Mouse (Mus musculus) midbrain, embryonic 10.5 days (tissue): Measurements from ENCODE around the gene Nrg4. TPM values are rescaled to one million over a fixed set of nuclear protein-coding genes. Genes with fewer than 3 reads are reported as not detected.
"Not testable (repeated sequence)": the region's sequence is repeated elsewhere in the genome, so short reads cannot be mapped to it uniquely, and the experiment has no call there.

Source experiments
- DNase-seq: peaks from one replicate; pipeline ENCODE4 v3.0.0-alpha.2; 2017; ENCODE audit warnings: low spot score
- H3K27ac ChIP-seq: fragments of 300-500 bp; sonication (generic); replicated peaks from 2 replicates; pipeline ENCODE4 v1.5.1; 2016; ENCODE audit warnings: mild to moderate bottlenecking
- H3K27me3 ChIP-seq: fragments of 300-500 bp; sonication (generic); 2 replicates; pipeline ENCODE4 v1.6.1; 2016; ENCODE audit warnings: low read depth, mild to moderate bottlenecking; ENCODE audit not compliant: poor library complexity, severe bottlenecking
- H3K36me3 ChIP-seq: fragments of 300-500 bp; sonication (generic); 2 replicates; pipeline ENCODE4 v1.6.1; 2016; ENCODE audit warnings: mild to moderate bottlenecking, moderate library complexity
- H3K4me1 ChIP-seq: fragments of 300-500 bp; sonication (generic); 2 replicates; pipeline ENCODE4 v1.6.1; 2016
- H3K4me3 ChIP-seq: fragments of 300-500 bp; sonication (generic); 2 replicates; pipeline ENCODE4 v1.5.1; 2016; ENCODE audit warnings: mild to moderate bottlenecking, moderate library complexity
- H3K9me3 ChIP-seq: fragments of 300-500 bp; sonication (generic); replicated peaks from 2 replicates; pipeline ENCODE4 v1.6.1; 2016; ENCODE audit warnings: mild to moderate bottlenecking
- WGBS: fragments of 180-500 bp; shearing (Covaris S2); methylation state at CpG from one replicate; pipeline ENCODE4 v1.1.7; 2016; 5-methylcytosine and 5-hydroxymethylcytosine counted together
- polyA plus RNA-seq: library from polyadenylated mRNA; unstranded; fragments of >200 nt; fragmentation: Nextera tagmentation; extraction: Ambion mirVana; gene quantifications from 2 replicates; pipeline ENCODE4 v1.2.1, GENCODE M21; 2016

The Nrg4 gene
- polyA plus RNA-seq, 1 experiment from 2014 or later: 1.0 TPM

DNA sequence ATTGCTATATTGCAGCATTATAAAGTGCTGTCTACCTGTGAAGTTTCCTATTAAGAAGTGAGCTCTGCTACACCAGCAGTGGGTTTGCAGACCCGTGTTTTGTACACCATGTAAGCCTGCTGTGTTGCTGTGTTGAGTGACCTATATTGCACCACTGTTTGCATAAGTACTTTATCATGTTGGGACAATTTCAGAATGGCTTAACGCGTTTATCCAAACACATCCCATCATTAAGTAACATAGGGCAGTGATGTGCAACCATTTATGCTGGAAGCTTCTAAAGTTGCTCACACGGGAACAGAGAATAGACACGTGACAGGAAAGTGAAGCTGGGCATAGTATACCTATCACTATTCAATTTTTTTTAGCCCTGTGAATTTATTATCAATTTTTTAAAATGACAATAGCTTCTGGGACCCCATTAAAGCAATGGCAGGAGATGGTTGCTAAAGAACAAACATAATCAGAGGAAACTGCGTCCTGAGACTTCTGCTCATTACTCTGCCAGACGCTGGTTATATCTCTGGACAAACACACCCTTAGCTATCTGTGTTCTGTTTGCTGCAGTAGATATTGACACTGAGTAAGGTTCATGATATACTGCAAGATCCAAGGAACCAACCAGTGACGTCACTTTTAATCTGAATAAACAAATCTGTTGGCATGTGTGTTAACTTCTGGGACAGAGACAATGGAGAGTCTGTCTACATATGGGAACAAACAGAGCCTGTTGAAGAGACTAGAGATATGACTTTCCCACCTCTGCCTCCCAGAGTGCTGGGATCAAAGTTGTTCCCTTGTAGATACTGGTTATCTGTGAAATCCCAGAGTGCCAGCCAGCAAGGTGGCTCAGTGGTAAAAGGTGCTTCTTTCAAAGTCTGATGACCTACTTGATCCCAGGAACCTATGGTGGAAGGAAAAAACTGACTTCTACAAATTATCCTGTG, 62.0 kb downstream of the Nrg4 start:
- H3K4me3 ChIP-seq: no peak overlapping the region
- no peak for DNase-seq
- no peaks in the 10 kb centered on the region for H3K9me3 ChIP-seq
- no peaks in the 10 kb centered on the region for H3K4me1 ChIP-seq
- H3K36me3 ChIP-seq: no peaks in the 10 kb centered on the region
- H3K27ac ChIP-seq: no peak overlapping the region
- no peaks in the 10 kb centered on the region for H3K27me3 ChIP-seq
- WGBS: 82% methylated on average over 8 of the region's 8 CpGs

GRCm38 (mm10) chr9:55259741-55260140, 66.9 kb downstream of the Nrg4 start:
- Histone ChIP-seq H3K4me1 (no peaks in the 10 kb centered on the region), H3K36me3 (no peaks in the 10 kb centered on the region), H3K9me3 (no peaks in the 10 kb centered on the region), H3K4me3 (no peak overlapping the region), H3K27ac (no peak overlapping the region), H3K27me3 (no peaks in the 10 kb centered on the region)
- no peak for DNase-seq
- 88% methylated on average over 6 of the region's 6 CpGs for WGBS

- Histone ChIP-seq H3K4me1 (no peaks in the 10 kb centered on the region), H3K9me3 (no peaks in the 10 kb centered on the region), H3K27ac (no peak overlapping the region), H3K36me3 (no peaks in the 10 kb centered on the region), H3K27me3 (no peaks in the 10 kb centered on the region), H3K4me3 (no peak overlapping the region)
- WGBS: 96% methylated on average over 2 of the region's 2 CpGs
- DNase-seq: no peak
These were observed 69.5 kb downstream of the Nrg4 start for GRCm38 (mm10) chr9:55257105-55257504.

DNA sequence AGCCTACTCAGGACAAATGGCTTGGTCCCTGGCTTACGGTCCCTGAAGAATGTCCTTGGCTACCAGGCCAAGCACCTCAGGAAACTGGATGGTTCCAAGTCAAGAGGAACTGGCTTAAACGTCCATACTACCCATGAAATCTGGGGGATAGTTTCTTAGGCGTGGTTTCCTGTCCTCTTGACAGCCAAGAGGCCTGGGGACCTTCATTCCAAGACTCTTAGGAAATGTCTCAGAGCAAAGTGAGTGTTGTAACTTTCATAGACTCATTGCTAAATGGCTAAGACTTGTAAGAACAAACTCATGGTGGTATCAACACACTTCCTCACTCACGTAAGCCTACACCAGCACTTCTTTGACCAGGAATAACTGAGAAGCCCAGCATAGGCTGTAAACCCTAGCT, 71.0 kb downstream of the Nrg4 start:
- no peaks in the 10 kb centered on the region for H3K4me1 ChIP-seq
- H3K27ac ChIP-seq: no peak overlapping the region
- no peak overlapping the region for H3K4me3 ChIP-seq
- no peaks in the 10 kb centered on the region for H3K36me3 ChIP-seq
- 70% methylated on average over 4 of the region's 4 CpGs for WGBS
- H3K9me3 ChIP-seq: no peaks in the 10 kb centered on the region
- DNase-seq: no peak
- no peaks in the 10 kb centered on the region for H3K27me3 ChIP-seq

GRCm38 (mm10) chr9:55255056-55255455, 71.6 kb downstream of the Nrg4 start:
- 93% methylated on average over 5 of the region's 5 CpGs for WGBS
- Histone ChIP-seq H3K4me3 (no peak overlapping the region), H3K9me3 (no peaks in the 10 kb centered on the region)

DNA sequence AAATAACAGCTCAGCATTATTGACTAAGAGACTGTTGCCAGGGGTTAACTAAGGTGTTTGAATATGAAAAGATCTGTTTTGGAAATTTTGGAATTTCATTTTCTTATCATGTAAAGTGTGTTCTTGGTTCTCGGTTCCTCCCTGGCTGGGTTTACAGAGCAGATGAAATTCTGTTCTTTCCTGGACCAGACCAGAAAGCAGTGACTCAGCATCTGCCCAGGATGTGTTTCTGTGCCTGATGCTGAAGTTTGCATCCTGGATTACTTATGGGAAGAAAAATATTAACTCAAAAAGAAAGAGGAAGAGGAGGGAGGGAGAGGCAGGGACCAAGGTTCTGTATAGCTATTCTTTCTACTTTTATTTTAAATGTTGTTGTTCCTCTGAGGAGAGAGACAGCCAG, 72.8 kb downstream of the Nrg4 start:
- Histone ChIP-seq H3K36me3 (no peaks in the 10 kb centered on the region), H3K27me3 (no peaks in the 10 kb centered on the region), H3K4me1 (no peaks in the 10 kb centered on the region; the same call in 1 of the 2 replicates), H3K9me3 (no peaks in the 10 kb centered on the region), H3K27ac (no peak overlapping the region), H3K4me3 (no peak overlapping the region)
- no peak for DNase-seq
- WGBS: 85% methylated on average over 1 of the region's 1 CpGs

More at GRCm38 (mm10) chr9:55255056-55255455, 71.6 kb downstream of the Nrg4 start:
- no peaks in the 10 kb centered on the region for H3K36me3 ChIP-seq
- H3K27ac ChIP-seq: no peak overlapping the region
- H3K4me1 ChIP-seq: no peaks in the 10 kb centered on the region
- no peak for DNase-seq
- H3K27me3 ChIP-seq: no peaks in the 10 kb centered on the region

DNA sequence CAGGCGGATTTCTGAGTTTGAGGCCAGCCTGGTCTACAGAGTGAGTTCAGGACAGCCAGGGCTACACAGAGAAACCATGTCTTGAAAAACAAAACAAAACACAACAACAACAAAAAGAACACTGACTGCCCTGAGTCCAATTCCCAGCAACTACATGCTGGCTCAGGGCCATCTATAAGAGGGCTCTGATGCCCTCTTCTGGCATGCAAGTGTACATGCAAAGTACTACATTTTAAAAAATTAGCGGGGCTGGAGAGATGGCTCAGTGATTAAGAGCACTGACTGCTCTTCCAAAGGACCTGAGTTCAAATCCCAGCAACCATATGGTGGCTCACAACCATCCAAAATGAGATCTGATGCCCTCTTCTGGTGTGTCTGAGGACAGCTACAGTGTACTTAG, 74.5 kb downstream of the Nrg4 start:
- not testable (repeated sequence) for H3K36me3 ChIP-seq, H3K27ac ChIP-seq, H3K4me1 ChIP-seq, H3K4me3 ChIP-seq, H3K9me3 ChIP-seq, H3K27me3 ChIP-seq, DNase-seq
- WGBS: 63% methylated on average over 2 of the region's 2 CpGs

DNA sequence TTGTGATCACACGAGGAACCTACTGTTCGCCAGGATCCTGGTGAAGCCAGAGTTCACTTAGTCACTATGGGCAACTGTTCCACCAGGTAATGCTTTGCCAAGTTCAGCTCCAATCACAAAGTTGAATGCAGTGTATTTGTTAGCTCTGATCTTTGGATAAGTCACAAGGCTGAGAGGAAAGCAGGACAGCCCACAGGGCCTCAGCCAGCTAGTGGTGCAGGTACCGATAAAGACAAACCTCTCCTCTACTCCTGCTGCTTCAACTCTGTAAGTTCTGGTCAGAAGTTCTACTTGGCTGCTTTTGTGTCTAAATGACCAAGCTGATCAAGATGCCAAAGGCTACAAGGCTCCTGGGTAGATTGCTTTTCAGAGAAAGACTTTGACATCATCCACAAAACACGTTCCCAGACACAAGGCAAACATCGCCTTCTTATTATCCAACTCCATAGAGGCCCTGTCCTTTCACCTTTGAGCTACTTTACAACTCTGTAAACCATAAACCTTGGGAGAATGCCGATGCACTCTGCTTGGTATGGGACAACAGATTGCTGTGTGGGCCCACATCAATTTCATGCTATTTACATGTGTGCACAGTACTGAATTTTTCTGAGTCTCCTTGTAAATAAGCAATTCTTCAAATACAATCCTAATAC, 75.9 kb downstream of the Nrg4 start:
- no peak for DNase-seq
- no peak overlapping the region for H3K4me3 ChIP-seq
- H3K27me3 ChIP-seq: no peaks in the 10 kb centered on the region
- no peaks in the 10 kb centered on the region for H3K9me3 ChIP-seq
- no peak overlapping the region for H3K27ac ChIP-seq
- H3K36me3 ChIP-seq: no peaks in the 10 kb centered on the region
- 88% methylated on average over 6 of the region's 6 CpGs for WGBS
- H3K4me1 ChIP-seq: no peaks in the 10 kb centered on the region; the same call in 1 of the 2 replicates

- no peaks in the 10 kb centered on the region for H3K9me3 ChIP-seq
- no peak for DNase-seq
- H3K4me1 ChIP-seq: no peaks in the 10 kb centered on the region; the same call in 1 of the 2 replicates
- no peak overlapping the region for H3K4me3 ChIP-seq
- H3K27ac ChIP-seq: no peak overlapping the region
- no peaks in the 10 kb centered on the region for H3K36me3 ChIP-seq
- WGBS: 89% methylated on average over 4 of the region's 4 CpGs
- H3K27me3 ChIP-seq: no peaks in the 10 kb centered on the region
These were observed 78.2 kb downstream of the Nrg4 start for GRCm38 (mm10) chr9:55248465-55248864.

GRCm38 (mm10) chr9:55246918-55247317, 79.7 kb downstream of the Nrg4 start:
- no peak overlapping the region for H3K4me3 ChIP-seq
- H3K27me3 ChIP-seq: no peaks in the 10 kb centered on the region
- H3K4me1 ChIP-seq: peaks cover 4% of the 10 kb centered on the region
- H3K9me3 ChIP-seq: no peaks in the 10 kb centered on the region
- H3K27ac ChIP-seq: no peak overlapping the region
- H3K36me3 ChIP-seq: no peaks in the 10 kb centered on the region
- WGBS: 94% methylated on average over 4 of the region's 4 CpGs
- no peak for DNase-seq

GRCm38 (mm10) chr9:55246440-55246839, 80.2 kb downstream of the Nrg4 start:
- no peaks in the 10 kb centered on the region for H3K9me3 ChIP-seq
- no peaks in the 10 kb centered on the region for H3K36me3 ChIP-seq
- WGBS: 83% methylated on average over 8 of the region's 8 CpGs
- H3K4me3 ChIP-seq: no peak overlapping the region
- DNase-seq: no peak
- H3K27me3 ChIP-seq: no peaks in the 10 kb centered on the region
- peaks cover 6% of the 10 kb centered on the region for H3K4me1 ChIP-seq
- H3K27ac ChIP-seq: no peak overlapping the region

DNA sequence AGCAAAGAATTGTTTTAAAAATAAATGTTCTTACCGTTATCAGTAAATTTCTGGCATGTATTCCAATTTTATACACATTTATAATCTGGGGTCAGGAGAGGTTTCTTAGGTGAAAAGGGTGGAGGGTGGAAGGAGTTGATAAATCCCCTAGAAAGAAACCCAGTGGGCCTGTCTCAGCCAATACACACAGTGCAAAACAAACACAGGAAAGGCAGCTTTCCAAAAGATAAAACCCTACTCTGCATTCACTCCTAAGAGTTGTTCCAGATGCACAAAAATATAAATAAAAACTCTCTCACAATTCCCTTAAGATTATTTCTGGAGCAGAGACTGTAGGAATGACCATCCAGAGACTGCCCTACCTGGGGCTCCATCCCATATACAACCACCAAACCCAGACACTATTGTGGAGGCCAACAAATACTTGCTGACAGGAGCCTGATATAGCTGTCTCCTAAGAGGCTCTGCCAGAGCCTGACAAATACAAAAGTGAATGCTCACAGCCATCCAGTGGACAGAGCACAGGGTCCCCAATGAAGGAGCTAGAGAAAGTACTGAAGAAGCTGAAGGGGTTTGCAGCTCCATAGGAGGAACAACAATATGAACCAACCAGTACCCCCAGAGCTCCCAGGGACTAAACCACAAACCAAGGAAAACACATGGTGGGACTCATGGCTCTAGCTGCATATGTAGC, 81.4 kb downstream of the Nrg4 start:
- H3K27ac ChIP-seq, H3K9me3 ChIP-seq, H3K27me3 ChIP-seq, H3K4me1 ChIP-seq, DNase-seq, H3K4me3 ChIP-seq, H3K36me3 ChIP-seq: not testable (repeated sequence)
- 93% methylated on average over 1 of the region's 1 CpGs for WGBS

- WGBS: 88% methylated on average over 3 of the region's 3 CpGs
- H3K36me3 ChIP-seq: no peaks in the 10 kb centered on the region
- H3K27me3 ChIP-seq: no peaks in the 10 kb centered on the region
- no peaks in the 10 kb centered on the region for H3K9me3 ChIP-seq
- no peak overlapping the region for H3K27ac ChIP-seq
- no peak for DNase-seq
- peaks cover 6% of the 10 kb centered on the region for H3K4me1 ChIP-seq
- H3K4me3 ChIP-seq: no peak overlapping the region
These were observed 82.6 kb downstream of the Nrg4 start for GRCm38 (mm10) chr9:55244079-55244478.
